Mouse (Mus musculus) left cerebral cortex, adult 9 months (tissue): ENCODE measurements around the gene Smyd5.
"Not testable (repeated sequence)": the region's sequence is repeated elsewhere in the genome, so short reads cannot be mapped to it uniquely, and the experiment has no call there.

Source experiments
- DNase-seq, 2 experiments: peaks; one replicate each; pipeline ENCODE4 v3.0.0; 2022; ENCODE audit warnings: low spot score in 2 of 2

Gene Smyd5

DNA sequence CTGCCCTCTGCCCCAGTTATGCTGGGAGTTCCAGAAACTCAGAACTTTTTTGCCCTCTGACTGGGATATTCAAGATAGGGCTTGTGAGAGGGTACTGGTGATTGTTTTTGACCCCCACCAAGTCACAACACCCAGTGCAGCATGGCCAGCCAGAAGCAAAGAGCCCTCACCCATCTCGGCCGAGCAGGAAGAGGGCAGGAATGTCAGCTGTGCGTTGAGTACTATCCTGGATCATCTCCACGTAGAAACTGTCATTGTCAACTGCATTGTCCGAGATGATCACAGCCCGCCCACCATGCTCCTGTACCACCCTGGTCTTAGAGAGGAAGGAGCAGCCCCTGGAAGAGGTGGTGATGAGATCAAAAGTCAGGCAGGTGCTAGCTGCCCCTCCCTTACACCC, 15.6 kb downstream of the Smyd5 start:
- no peak for DNase-seq

DNA sequence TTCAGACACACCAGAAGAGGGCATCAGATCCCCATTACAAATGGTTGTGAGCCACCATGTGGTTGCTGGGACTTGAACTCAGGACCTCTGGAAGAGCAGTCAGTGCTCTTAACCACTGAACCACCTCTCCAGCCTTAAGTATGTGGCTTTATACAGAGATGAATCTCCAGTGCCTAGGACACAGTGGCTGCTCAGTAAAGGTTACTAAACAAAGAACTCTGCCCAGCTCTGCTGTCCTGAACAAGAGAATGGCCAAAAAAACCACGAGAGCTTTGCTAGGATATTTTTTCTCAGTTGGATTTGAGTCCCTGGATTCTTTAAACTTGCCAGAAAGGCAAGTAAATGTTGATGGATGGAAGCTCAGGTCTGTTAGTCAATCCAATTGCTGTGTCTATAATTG, 18.4 kb downstream of the Smyd5 start:
- DNase-seq = not testable (repeated sequence)

DNA sequence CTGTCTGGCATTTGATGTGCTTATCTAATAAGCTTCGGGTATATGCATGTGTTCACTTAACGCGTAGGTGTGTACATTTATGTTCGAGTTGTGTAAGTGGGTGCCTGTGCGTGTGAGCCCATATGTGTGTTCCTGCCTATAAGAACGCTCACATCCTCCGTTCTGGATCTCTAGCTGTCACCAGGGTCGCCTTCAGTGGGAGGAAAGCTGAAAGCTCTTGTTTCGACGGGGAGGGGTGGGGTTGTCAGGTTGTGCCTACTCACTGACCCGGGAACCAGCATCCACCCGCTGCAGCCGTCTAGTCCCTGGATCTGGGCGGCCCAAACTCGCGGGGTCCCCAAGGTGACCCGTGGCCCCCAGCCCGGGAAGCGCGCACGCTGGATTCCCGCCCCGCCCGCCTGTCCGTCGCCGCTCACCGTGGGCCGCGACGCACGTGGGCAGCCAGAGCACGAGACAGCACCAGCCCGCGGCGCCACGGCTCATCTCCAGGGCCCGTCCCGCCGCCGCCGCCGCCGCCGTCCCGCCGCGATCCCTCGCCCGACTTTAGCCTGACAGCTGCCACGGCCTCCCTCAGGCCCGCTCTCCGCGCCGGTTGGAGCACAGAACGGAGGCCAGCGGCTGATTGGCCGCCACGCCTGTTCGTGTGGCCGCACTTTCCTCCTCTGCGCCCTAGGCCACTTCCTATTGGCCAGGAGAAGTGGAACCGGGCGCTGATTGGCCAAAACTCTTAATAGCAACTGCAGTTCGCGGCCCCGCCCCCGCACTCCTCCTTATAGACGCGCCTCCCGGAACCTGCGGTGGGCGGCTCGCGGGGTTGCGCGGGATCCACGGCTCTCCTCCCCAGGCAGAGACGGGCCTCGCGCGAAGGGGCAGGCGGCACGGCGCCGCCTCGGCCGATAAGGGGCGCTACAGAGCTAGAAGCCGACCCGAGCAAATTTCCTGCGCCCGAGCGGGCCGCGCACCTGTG, 19.2 kb downstream of the Smyd5 start, which contains the start of gene Cct7:
Gene Cct7, plus strand, starts transcription at position 818 of the 967 bp plus-strand sequence.
- peak; percentile 98 to 100 for DNase-seq

DNA sequence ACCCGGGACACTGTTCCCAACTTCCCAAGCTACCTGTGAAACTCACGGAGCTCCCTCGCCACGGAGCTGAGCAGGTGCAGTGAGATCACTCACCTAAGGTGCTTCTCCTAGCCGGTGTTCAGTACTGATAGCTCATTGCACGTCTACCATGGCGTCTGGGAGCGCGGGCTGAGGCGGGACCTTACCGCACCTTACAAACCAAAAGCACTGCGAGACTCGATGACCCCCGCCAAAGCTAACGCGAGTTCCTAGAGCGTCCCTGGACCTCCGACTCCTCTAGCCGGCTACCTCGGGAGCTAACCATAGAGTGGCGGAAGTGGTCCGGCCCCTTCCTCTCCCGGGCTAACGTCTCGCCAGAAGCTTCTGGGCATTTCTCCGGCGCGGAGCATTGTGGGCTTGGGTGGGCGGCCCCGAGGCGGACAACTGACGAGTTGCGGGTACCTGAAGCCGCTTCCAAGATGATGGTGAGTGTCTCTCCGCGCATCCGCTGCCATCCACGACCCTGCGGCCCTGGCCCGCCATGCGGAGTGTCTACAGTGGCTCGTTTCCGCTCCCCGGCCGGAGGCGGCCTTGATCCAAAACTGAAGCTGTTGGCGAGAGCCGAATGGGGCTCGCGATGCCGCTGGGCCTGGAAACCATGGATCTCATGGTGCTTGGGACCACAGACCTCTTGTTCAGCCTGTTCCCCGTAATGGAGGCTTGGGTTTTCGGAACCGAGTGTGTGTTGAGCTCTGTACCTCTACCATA, 20.0 kb downstream of the Smyd5 start, which contains the start of gene Pradc1:
Gene Pradc1, minus strand, starts transcription at position 307 of the 747 bp plus-strand sequence.
- DNase-seq = peak; percentile 93 to 99

DNA sequence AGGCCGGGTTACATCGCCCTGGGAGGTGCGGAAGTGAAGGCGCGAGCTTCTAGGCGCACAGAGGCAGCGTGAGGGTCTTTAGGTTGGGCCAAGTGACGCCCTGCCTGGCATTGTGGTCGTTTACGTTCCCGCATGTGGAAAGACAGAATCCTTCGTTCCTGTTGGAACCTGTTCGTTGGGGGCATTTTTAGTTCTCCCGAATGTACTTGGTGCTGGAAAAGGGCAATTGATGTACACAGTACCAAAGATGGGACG, 20.5 kb downstream of the Smyd5 start:
- DNase-seq = no peak

DNA sequence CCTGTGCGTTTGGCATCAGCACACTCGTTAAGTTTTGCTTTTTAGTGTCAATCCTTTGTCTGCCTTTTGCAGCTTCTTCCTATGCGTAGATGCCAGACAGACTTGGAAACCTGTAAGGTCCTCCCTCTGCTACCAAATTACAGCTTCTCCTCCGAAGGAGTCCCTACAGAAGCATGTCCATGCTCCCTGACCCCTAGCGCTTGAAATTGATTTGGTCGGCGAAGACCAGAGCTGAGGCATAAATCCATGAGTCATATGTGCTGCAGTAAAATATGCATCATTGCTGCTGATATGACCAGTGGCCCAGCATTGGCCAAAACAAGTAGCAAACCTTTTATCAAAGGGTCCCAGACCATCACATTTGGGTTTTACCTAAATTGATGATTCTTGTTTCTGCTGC, 21.0 kb downstream of the Smyd5 start:
- no peak for DNase-seq

DNA sequence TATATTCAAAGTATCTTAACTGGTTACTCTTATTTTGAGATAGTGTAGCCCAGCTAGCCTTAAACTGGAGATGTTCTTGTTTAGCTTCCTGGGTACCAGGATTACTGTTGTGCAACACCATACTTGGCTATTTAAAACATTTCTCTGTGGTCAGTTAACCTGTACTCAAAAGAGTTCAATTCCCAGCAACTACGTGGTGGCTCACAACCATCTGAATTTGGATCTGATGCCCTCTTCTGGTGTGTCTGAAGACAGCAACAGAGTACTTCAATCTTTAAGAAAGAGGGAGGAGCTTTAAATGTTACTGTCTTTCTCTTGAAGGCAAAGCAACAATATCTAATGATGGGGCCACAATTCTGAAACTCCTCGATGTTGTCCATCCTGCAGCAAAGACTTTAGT, 27.8 kb downstream of the Smyd5 start:
- no peak for DNase-seq

DNA sequence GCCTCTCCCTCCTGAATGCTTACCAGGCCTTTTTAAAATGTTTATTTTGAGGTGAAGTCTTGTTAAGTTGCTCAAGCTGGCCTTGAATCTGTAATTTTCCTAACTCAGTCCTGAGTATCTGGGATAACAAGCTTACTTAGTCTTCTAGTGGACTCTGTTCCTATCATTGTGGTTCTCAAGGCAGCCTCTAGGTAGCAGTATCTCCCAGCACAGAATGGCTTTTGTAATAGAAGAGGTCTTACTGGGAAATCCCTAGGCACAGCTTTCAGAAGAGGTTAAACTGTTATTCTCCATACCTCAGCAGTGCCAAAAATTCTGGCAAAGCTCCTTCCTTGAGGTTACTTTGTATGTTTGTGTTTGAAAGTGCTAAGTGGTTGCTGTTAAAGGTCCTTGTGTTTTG, 33.6 kb downstream of the Smyd5 start:
- DNase-seq = no peak

DNA sequence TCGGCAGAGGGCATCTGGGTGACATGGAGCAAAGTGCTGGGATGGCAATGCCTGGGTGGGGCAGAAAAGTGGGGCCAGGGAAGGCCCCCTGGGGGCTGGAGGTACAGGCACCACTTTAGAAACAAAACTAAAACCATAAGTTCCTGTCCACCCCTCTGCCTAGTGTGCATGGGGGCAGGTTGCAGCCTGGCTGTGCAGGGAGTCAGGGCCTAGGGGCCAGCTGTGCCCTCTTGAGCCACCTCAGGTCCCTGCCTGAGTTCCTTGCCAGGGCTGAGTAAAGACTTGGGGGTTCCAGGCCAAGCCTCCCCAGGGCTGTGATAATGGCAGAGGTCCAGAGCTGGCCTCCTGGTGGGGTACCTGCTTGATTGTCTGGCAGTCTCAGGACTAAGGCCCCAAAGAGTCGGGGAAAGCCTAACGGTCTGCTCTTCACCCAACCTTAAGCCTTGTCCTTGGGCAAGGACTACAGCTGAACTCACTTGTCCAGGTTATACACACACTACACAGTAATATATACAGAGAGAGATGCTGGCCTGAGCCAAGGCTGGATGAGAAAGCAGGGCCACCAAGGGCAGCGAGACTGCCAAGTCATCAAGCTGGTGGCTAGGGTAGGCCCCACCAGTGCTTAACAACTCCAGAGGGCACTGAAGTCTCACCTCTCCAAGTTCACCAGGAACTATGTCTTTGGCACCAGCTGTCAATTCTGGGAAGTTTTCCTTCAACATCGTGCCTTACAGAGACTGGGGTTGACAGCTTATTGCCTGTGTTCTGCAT, 38.1 kb downstream of the Smyd5 start:
- DNase-seq = no peak

DNA sequence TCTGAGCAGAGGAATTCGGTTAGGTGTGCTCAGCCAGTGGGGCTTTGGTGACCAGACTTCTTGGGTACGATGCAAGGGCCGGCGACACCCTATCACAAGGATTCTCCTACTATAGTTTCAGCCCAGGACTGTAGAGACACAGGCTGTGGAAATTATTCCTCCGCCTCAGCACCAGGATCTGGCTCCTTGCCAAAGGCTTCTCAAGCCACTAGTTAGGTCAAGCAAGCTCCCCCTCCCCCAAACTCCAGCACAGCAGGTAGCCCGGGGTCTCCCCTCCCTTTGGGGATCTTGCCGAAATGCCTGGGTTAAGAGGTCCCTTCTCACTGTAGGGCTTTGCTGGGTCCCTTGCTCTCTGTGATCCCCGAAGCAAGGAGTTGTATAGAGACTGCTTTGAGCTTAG, 40.2 kb downstream of the Smyd5 start:
- no peak for DNase-seq

DNA sequence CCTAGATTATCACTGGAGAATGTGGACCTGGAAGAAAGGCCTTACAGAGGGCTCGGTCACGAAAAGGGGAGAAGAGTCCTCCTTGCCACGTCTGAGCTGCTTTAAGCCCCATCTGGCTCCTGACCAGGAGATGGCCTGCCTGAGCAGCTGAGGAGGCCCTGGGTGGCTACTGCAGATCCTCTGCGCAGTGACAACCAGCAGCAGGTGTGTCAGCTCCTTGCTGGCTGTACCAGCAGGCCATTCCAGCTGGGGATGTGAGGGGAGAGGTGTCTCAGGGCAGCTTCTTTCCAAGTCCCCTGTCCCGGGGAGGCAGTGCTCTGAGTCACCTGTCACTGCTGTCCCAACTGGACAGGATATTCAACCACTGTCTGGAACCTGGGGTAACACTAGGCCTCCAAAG, 40.8 kb downstream of the Smyd5 start:
- DNase-seq = no peak

DNA sequence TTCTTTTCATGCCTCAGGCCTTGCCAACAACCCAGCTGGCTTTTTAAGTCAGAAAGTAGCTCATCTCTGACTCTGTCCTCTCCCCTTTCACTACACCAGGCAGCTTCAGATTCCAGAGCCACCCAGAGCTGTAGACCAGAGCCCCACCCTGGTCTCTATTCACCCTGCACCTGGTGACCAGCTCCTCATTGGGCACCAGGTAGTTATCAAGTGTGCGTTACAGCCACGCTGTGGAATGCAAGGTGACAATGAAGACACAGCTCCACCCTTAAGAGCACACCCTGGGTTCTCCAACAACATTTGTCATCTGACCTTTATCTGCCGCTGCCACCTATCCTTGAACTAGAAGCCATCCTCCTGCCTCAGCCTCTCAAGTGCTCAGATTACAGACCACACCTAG, 43.8 kb downstream of the Smyd5 start:
- DNase-seq = no peak

DNA sequence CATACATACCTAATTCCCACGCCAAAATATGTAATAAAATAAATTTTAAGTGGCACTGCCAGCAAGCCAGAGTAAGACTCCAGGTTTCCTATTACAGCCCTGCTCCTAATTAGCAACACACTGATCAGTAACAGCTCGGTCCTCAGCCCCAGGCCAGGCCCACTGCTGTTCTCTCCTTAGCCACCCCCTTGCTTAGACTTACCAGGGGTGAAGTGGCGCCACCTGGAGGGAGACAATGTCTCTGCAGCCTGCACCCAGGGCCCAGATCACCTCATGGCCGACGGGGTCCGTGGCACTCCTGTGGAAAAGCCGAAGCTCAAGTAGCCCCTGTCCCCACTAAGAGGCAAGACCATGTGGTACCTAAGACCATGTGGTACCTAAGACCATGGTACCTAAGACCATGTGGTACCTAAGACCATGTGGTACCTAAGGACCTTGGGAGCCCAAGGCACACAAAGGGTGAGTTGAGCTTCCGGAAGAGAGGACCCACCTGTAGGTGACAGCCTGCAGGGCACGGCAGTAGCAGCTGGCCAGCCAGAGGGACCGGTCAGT, 45.7 kb downstream of the Smyd5 start:
- no peak for DNase-seq

DNA sequence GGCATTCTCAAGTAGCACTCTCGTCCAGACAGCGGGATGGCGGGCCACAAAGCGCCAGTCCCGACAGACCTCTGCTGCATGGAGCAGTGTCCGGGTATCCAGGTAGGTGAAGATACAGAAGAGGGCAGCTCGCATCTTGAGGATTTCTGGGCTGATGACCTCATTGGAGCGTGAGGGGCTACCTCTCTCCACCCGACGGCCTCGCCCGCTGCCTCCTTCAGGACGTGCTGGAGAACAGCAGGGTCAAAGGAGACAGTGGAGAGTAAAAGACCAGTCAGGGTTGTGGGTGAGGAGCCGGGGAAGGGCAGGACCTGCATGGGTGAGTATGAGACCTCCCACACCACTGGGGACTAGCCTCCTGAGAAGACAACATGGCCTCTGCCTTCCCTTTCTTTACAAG, 46.6 kb downstream of the Smyd5 start:
- no peak for DNase-seq

DNA sequence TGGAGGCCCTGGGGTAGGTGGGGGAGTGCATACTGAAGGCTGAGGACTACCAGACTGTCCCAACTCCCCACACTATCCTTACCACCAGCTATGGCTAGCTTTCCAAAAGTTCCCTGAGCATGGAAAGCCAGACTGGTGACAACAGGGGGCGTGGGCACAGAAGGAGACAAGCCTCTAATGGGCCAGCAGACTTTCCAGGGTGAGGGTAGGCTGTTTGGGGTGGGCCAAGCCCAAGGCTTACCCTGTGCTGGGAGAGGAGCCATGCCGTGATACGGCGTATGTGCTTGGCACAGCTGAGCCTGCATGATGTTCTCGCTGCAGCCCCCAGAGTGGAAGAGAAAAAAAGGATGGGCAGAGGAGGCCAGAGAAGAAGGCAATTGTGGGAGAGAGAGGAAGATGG, 48.2 kb downstream of the Smyd5 start:
- DNase-seq = no peak

DNA sequence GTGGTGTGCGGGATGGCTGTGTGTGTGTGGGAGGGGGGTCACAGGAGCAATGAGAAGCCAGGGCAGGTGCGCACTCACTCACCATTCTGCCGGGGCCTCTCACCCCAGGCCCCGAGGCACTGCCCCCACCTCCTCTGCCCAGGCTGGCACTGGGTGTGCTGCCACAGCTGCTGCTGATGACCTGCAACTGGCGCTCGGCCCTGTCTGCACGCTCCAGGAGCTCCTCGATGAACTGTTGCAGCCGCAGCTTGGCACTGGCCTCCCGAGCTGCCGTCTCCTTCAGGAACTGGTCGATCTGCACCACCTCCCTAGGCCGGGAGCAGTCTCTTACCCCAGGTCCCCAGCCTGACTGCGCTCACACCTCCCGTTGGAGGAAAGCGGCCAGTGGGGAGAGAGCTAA, 48.9 kb downstream of the Smyd5 start:
- no peak for DNase-seq

DNA sequence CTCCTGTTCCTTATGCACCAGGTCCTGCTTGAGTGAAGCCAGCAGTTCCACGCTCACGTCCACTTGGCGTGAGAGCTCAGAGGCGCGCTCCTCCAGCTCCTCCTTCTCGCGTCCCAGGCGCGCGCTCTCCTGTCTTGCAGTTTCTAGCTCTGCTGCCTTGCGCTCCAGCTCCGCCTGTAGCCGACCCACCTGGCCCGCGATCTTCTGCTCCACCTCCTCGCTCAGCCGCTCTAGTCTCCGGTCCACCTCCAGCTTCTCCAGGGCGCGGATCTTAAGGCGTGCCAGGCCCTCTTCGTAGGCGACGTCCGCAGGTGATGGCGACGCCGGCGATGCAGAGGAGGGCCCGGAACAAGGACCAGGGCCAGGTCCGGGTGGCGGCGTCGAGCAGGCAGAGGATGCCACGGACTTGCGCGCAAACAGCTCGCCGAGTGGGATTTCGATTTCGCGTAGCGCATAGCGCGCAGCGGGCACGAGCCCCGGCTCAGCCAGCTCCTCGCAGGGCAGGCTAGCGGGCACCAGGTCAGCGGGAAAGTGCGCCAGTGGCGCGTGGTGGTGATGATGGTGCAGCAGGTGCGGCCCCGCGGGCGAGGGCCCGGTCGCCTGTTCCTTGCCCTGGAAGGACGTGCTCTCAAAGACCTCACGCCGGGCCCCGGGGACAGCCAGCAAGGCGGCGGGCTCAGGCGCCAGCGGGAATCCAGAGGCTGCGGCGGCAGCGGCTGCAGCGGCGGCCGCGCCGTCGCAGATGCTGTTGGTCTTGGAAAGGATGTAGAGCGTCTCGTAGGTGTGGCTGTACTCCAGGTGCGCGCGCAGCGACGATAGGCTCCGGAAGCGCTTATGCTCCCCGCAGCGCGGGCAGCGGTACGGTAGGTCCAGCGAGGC, 52.3 kb downstream of the Smyd5 start:
- no peak for DNase-seq

DNA sequence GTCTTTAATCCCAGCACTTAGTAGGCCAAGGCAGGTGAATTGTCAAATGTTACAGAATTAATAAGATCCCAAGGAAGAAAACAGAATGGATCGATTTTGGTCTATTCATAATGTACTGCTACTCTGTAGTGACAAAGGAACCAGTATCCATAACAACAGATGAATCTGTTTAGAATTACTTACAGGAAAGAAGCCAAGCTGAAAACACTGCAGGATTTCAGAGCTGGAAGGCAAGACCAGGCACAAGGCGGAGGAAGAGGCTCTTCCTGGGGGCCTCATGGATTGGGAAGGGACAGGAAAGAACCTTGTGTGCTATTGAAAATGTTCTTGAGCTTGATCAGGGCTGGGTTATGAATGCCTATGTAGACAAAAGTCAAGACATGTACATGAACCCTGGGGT, 53.9 kb downstream of the Smyd5 start:
- no peak for DNase-seq

DNA sequence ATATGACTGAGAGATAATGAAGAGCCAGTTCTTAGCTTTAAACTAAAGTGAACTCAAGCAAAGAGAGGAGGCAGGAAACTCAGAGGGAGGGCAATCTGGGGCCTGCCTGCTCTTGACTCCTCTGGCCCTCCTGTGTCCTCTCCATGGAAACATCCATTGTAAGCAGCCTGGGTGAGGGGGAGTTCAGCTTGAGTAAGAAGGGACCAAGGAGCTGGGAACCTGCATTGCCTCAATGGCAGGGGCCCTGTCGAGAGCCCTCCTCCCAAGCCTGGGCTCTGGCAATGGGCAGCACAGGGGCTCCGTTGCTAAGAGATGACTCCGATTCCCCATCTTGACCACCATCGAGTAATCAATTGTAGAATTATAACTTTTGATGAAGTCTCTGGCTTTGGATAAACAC, 56.7 kb downstream of the Smyd5 start:
- no peak for DNase-seq

DNA sequence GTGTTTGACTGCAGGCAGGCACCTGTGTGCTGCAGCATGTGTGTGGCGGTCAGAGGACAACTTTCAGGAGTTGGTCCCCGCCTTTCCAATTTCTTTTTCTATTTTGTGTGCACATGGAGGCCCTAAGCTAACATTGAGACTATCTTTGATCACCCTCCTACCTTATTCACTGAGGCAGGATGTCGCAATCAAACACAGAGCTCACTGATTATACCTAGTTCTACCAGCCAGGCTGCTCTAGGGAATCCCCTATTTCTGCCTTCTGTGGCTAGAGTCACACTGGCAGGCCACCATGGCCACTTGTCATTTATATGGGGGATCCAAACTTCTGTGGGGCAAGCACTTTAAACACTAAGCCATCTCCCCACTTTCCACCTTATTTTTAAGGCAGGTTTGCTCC, 57.9 kb downstream of the Smyd5 start:
- no peak for DNase-seq

DNA sequence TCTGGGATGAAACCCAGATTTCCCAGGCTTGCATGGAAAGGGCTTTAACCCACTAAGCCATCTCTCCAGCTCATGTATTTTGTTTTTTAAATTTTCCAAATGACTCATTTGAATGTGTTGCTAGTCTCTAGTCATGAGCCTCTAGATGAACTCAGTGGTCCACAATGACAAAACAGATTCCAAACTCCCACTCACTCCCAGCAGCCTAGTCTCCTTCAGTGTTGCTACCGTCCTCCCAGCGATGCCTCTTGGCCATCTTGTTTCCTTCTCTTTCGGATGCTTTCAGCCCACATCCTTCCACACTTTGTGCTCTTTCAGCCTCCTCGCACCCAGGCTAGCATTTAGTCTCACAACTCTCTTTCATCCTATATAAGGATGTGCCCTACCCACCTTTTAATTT, 58.5 kb downstream of the Smyd5 start:
- DNase-seq = no peak
